Mouse (Mus musculus): ENCODE measurements around the gene Smg6.

The Smg6 gene

DNA sequence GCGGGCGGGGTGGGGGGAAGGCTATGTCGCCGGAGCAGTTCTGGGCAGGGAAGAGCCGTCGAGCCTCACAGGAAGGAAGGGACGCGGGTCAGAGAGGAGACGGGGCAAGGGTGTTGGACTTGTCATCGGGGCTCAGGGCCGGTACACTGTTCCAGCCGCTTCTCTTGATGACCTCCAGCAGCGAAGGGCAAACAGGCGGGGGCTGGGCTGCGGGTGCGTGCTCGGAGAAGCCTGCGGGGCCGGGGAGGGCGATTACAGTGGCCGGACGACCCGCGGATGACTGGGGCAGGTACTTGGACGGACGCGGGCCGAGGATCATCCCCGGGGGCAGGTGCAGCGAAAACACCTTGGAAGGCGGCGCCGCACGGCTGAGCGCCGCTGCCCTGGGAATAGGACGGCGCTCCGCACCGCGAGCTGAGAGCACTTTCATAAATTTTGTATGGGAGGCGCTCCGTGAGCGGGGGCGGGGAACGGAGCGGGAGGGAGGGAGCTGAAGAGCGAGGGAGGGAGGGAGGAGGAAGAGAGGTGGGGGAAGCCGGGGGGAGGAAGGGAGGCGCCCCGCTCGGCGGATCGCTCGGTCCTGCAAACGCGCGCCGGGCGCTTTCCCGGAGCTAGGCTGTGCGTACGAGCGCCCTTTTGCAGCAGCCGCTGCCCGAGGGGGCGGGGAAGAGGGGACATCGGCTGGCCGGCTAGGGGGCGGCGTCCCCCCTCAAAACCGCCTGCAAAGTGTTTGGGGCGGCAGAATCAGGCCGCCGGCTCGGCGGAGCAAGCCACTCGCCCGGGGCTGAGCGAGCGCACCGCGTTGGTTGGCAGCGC is 267.8 kb downstream of the Smg6 start, which contains the start of gene Rtn4rl1:
Gene Rtn4rl1, plus strand, starts transcription at position 528 of the 816 bp plus-strand sequence.
- DNase-seq (ENCODE audit: low spot score): peak; percentile 77

DNA sequence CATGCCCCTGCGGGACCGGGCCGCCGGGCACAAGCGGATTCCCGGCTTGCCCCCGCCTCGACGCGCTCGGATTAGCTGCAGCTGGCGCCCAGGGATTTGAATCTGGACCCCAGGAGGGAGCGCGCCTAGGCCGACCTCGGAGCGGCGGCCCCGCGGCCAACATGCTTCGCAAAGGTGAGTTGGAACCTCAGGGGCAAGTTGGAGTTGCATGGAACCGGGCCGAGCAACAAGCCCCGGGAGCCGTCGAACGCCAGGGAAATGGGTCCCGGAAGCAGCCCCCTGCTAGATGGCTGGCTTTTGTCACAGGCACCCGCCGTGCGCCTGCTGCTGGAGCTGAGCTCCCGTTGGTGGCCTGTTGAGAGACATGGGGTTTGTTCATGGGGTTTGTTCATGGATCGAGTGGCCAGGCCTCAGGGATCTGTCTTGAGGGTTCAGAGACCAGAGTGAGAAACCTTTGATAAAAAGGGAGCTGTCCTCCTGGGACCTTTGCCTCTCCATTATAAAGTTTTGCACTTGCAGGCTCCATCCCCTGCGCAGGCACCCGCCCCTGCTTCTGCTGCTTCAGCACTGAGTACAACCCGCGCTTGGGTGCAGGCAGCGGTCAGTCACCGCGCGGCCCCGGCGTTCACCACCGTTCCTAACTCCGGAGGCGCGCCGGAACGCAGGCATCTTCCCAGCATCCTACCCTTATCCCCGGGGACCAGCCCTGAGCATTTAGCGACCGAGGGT is 268.7 kb downstream of the Smg6 start:
- DNase-seq (ENCODE audit: low spot score): peak; percentile 29

DNA sequence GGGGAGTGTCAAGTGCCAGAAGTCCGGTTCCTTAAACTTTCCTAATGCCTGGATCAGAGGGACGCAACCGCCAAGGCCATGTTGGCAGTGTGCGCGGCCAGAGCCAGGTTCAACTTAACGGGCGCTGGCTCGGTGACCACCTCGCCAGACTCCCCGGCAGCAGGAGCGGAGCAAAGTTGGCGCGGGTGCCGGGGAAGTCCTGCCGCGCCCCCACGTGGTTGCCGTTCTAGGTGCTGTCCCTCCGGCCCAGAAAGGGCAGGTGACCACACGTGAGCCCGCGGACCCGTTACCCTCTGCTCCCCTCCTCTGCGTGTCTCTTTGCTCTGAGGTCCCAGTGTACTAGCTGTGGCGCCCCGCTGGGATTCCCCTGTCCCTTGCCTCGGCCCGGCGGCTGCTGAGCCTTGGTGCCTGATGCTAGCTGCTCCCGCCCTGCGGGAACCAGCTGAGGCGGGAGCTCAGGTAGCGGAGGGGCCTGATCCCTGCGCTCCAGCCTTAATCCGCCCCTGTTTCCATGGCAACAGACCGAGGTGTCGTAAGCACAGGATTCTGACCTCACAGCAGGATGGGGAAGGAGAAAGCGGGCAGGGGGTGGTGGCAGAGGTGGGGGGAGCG is 269.3 kb downstream of the Smg6 start:
- peak; percentile 50 for DNase-seq (ENCODE audit: low spot score)

GRCm38 (mm10) chr11:75196131-75196530 is 270.5 kb downstream of the Smg6 start:
- DNase-seq (ENCODE audit: low spot score): no peak

DNA sequence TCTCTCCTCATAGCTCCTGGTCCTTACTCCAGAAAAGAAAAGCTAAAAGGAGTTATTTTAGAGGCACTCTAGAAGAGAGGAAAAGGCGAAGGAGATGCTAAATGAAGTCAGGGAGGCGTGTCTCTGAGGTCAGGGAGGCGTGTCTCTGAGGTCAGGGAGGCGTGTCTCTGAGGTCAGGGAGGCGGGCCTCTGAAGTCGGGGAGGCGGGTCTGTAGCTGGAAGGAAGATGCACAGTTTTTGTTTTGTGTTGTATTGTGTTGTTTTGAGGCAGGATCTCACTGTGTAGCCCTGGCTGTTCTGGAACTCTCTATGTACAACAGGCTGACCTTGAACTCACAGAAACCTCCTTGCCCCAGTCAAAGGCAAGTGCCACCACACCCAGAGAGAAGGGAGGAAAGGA is 272.3 kb downstream of the Smg6 start:
- DNase-seq (ENCODE audit: low spot score): no peak

- DNase-seq (ENCODE audit: low spot score): no peak
Observed at GRCm38 (mm10) chr11:75198792-75199191, 273.2 kb downstream of the Smg6 start.

DNA sequence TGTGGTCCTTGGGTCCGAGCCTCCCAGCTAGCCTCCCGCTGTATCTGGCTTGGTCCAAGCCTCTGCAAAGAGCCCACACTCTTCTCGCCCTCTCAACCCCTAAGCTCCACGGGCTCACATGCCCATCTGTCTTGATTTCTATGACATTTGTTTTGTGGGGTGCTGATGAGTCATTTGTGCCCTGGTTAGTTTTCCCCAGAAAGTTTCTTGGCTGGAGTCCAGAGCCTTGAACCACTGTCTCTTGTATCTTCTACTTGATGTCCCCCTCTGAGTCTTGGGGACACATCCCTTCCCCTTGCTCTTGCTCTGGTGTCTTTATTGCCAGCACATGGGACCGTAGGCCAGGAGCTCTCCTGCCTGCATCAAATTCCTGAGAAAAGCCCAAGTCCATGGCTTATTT is 274.3 kb downstream of the Smg6 start:
- DNase-seq (ENCODE audit: low spot score): no peak

DNA sequence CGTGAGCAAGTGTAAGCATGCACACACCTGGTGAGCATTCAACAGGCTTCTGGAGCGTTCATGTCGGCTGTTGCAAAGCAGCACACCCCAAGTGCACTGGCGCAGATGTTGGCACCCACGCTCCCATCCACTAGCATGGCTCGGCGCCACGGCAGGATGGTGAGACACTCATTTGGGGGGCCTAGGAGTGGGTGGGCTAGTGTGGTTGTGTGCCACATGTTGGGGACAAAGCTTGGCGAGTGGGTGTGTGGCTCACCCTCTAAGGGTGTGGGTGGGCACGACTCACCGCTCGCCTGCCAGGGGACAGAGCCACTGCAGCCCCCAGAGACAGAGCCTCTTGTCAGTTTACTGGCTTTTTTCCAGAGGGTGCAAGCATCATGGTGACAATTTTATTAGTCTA is 275.3 kb downstream of the Smg6 start:
- no peak for DNase-seq (ENCODE audit: low spot score)

DNA sequence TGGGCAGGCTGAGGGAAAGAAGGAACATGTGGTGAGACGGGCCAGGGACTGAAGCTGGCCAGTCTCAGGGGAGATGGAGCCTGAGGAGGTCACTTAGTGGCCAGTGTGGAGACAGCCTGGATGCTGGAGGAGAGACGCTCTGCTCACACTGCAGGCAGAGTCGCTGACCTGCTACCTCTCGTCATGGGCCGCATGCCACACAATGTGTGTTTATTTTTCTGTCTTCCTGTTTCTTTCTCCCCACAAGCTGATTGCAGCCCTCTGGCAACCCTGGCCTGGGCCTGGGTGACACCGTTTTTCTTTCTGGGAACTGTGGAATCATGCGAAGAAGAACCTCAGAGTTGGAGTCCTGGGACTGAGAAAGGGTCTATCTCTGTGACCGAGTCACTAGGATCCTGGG is 276.1 kb downstream of the Smg6 start:
- no peak for DNase-seq (ENCODE audit: low spot score)

- no peak for DNase-seq (ENCODE audit: low spot score)
Observed at GRCm38 (mm10) chr11:75203926-75204325, 278.3 kb downstream of the Smg6 start.

GRCm38 (mm10) chr11:75204472-75204871 is 278.8 kb downstream of the Smg6 start:
- no peak for DNase-seq (ENCODE audit: low spot score)

GRCm38 (mm10) chr11:75206347-75206746 is 280.7 kb downstream of the Smg6 start:
- no peak for DNase-seq (ENCODE audit: low spot score)

DNA sequence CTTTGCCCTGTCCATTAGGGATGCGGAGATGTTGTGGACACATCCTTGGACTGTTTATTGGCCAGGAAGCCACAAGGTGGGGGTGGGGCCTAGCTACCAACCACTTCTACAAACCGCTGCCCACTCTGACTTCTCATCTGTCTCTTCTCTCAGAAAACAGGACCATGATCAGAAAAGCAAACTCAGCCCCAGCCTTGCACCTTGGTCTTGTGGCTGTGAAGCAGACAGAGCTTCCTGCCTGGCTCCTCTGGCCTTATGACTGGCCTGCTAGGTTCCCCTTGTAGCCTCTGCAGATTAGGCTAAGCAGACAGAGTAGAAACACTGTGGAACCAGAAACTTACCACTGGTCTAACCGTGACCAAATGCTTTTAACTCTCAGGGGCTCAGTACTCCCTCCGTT is 283.7 kb downstream of the Smg6 start:
- DNase-seq (ENCODE audit: low spot score): no peak

DNA sequence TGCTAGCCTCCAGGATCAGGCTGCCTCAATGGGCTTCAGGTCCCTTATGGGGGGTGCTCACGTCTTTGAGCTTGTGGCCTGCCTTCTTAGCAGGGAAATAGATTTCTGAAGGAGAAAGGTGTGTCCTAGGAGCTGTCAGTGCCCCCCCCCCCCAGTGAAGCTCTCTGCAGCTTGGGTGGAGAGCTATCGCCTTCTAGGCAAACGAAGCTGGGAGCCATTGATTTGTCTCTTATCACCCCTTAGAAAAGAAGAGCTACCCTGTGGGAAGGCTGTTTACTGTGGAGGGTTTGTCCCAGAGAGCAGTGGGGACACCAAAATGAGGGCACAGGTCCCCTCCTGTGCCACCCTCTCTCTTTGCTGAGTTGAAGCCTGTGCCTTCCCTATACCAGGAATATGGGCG is 284.5 kb downstream of the Smg6 start:
- no peak for DNase-seq (ENCODE audit: low spot score)

DNA sequence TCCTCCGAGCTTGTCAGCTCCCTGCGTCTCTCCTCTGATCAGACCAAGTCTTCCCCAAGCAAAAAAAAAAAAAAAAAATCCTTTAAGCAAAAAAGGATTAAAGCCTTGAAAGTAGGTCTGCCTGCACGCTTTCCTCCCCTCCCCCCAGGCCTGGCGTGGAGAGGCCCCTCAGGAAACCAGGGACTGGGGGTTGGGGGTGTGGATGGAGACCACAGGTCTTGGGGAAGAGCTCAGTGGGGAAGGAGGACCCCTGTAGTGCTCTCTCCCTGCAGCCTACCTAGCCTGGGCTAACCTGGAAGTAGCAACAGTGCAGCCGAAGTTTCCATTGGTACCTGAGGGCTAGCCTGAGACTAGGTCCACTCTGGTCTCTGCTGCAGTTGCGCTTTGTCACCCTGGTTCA is 285.1 kb downstream of the Smg6 start:
- DNase-seq (ENCODE audit: low spot score): no peak

DNA sequence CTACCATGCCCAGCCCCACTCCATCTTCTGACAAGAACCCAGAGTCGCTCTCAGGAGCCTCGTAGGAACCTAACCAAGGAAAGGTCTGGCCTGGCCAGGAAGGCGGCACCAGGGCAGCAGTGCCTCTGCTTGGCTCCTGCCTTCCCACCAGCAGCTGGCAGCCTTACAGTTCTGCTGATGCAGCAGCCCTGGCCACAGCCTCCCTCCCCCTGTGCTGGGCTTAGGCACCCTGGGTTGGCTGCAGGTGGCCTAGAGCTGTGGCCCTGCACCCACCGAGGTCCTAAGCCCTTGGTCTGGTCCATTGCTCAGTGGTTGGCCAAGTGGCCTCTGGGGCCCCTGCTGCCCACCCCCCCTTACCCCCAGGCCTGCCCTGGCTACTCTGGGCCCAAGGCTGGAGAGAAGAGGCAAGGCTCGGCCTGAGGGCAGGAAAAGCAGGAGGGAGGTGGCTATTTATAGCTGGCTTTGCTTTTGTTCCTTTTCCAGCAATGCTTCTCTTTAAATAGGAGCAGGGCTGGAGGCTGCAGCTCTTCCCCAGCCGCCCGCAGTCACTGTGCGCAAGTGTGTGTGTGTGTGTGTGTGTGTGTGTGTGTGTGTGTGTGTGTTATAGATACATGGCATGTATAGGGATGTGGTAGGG is 286.5 kb downstream of the Smg6 start:
- peak; percentile 32 for DNase-seq (ENCODE audit: low spot score)

- peak; percentile 11 for DNase-seq (ENCODE audit: low spot score)
Observed at GRCm38 (mm10) chr11:75212876-75213275, 287.3 kb downstream of the Smg6 start.

DNA sequence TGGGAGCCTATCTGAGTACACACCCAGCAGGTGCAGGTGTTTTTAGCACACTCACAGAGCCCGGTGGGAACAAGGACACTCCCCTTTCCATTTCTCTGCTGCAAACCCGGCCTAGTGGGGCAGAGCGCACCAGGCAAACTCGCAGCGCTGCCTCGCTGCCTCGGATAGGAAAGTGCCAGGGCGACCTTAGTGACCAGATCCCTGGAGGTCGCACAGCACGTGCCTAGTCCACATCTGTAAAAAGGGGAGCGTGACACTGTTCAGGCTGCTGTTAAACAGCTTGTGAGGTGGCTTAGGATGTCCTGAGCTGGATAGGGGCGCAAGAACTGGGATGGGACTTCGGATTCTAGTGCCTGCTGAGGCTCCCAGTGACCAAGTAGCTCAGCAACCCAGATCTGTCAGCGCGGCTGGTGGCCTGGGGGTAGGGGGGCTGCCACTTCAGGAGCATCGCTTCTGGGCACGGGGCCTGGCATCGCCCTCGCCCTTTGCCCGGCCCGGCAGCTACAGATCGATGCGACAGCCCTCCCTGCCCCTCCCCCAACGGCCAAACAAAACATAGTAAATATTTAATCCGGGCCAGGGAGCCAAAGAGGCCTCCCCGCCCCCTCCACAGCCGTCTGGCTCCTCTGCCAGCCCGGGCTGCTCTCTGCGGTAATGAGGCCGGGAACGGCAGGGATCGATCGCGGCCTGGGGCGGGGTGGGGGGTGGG is 287.9 kb downstream of the Smg6 start:
- peak; percentile 54 for DNase-seq (ENCODE audit: low spot score)

Data from ovary, postnatal 36 days (tissue).